Mouse (Mus musculus) A20 (cell line): ENCODE data around the gene Nat9.

Source experiments
- DNase-seq: peaks from one replicate; pipeline ENCODE4 v3.0.0-alpha.2; 2011; ENCODE audit warnings: low read depth, low spot score

Gene Nat9

DNA sequence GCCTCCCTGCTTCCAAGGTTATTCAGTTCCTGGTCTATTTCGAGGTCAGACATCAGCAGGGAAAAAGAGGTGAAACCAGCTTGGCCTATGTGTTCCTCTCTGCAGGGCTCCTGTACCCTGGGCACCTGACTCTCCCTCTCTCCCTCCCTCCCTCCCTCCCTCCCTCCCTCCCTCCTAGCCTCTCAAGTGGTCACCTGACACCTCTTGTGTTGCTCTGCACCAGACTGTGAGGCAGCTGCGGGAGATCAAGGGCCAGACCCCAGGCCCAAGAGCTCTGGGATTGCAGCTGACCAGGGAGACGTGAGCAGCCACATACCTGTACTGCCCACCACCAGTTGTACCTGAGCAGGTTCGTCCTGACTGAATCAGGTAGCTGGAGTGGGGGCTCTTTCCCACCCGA, 27.5 kb upstream of the Nat9 start:
- DNase-seq = no peak

- DNase-seq = no peak
Measured at GRCm38 (mm10) chr11:115212116-115212515, 24.5 kb upstream of the Nat9 start.

DNA sequence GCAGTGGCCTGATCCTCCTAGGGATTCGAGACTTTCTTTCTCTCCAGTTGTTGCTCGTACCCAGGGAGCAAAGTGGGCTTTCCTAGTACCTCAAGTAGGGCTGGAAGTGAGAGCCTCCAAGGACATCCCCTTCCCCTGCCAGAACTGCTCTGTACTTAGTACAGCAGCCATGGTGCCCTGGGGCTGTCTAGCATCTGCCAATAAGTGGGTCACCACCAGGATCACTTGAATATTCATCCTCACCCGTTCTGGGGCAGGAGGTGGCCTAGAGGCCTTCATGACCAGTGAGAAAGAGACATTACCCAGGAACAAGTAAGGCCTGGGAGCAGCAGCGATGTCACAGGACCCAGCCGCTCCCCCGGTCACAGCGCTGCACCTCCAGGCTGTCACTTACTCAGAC, 22.3 kb upstream of the Nat9 start:
- DNase-seq = no peak

DNA sequence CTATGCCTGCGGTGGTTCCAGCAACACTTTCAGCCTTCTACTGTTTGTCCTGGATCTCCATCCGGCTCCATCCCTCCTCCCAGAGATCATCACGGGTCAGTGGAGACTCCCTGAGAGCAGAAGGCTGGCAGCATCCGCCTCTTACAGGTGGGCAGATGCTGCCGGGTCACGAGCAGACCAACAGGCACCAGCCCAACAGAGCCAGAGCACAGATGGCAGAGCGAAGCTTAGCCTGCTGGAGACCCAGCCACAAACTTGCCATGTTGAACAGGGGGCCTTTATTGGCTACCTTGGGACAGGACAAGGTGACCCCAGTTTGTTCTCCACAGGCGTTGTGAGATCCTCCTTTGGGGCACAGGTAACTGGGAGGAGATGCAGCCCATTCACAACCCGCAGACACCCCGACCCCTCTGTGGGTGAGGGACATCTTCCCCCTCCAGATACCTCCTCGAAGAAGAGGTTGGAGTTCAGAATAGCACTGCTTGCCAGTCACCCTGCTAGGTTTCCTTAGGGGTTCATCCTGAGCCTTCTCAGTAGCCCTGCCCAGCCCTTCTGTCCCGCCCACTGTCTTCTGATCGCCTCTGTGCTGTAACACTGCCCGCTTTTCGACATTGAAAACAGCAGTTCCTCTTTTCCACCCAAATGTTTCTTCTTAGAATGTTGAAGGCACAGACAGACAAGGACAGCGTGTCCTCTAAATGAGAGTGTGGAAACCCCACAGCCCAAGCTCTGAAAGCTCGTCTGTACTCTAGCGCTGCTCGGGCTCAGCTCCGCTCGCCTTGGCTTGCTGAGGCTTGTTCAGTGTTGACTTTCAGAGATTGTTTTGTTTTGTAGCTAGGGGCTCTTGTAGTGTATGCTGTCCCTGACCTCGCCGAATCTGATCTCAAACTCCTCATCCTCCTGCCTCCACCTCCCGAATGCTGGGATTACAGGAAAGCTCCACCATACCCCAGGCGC, 21.4 kb upstream of the Nat9 start:
- peak; percentile 42 for DNase-seq

DNA sequence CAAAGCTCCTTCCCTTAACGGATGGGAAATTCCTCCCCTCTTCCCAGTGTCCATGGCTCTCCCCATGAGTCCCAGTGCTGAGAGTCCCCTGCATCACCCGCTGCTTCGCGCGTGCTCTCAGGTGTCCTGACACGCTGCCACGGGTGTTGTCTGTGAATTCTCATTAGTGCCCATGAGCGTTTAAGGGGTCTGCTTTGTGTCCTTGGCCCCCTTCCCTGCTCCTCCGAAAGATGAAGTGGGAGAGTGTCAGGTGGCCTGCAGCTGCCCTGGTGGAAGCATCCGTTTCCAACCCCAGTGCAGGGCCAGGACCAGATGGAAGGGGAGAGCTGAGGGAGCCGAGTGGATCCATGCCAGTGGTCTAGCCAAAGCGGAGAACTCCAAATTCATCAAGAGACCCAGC, 20.5 kb upstream of the Nat9 start:
- no peak for DNase-seq

DNA sequence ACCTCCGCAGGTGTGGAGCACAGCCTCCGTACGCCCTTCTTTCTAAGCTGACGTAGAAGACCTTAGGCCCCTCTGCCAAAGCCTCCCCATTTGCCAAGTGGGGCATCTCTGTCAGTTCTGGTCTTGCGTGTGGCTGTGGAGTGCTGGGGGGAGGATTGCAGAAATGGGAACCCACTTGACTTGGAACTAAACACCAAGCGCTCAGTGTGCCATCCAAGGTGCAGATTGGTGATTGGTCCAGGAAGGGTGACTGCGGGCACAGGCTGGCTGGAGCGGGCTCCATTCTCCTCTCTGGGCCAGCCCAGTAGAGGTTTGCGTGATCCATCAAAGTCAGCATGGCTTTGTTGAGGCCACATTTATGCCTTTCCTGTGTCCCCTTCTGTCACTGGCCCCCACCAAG, 15.1 kb upstream of the Nat9 start:
- no peak for DNase-seq

DNA sequence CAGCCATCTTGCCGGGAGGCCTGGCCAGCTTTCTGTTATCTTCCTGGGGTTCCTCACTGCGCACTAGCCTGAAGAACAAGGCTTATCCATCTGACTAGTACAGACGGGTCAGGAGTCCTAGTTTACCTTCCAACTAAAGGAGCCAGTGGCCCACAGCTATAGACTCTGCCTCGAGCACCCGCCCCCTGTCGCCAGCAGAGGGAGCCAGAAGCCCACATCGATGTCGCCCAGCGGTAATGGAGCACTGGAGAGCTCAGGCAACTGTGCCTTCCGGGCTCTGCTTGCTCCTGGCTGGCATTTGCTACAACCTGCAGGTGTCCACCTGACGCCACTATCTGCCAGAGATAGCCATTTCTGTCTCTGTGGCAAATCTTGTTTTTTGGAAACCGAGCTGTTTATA, 14.7 kb upstream of the Nat9 start:
- DNase-seq = peak; percentile 70

- DNase-seq = no peak
Measured at GRCm38 (mm10) chr11:115200520-115200919, 12.9 kb upstream of the Nat9 start.

DNA sequence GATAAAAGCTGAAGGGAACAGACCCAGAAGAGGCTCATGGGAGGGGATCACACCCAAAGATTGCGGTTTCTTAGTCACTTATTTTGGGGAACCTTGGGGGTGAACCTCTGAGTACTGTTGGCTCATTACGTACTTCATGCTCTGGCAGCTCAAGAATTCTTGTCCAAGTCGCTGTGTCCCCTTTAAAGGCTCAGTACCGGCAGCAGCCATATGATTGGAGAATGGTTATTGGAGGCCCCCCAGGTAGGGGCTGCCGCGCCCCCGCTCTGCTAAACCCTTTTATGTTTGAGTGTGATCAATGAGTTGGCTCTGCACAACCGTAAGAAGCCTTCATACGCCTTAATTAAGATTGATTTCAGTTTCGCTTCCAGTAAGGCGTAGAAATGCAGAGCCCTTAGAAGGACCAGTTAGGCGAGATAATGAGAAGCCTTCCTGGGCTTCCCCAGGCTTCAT, 11.3 kb upstream of the Nat9 start:
- peak; percentile 84 for DNase-seq

DNA sequence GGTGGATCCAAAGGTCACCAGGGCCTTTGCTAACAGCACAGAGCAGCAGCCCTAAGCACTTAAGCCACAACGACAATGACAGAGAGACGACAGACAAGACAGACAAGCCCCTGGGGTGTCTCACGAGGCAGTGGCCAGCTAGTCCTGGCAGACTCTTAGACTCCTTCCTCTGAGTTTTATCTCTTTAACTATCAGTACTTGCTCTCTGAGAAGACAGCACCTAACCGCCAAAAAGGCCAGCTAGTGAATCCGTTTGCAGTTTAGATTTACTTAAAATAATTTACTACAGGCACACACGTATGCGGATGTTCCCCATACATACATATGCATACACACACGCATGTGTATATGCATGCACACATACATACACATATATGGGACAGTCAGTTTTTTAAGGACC, 9.9 kb upstream of the Nat9 start:
- DNase-seq = no peak

DNA sequence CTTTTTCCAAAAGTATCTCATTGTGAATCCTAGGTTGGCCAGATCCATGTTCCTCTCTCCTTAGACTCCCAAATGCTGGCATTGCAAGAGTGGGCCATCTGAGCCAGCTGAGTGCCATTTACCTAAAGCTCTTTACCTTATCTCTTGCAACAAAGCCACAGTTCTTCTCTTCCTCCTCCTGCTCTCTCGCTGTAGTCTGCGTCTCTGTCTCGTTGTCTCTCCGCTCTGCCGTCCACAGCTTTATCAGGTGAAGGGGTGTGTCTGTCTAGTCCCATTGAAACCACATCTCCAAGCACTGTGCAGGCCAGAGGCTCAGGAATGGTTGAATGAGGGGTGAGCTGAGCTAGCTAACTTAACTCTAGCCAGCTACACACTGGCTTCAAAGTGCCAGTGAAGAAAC, 8.3 kb upstream of the Nat9 start:
- DNase-seq = no peak

- no peak for DNase-seq
Measured at GRCm38 (mm10) chr11:115194693-115195092, 7.0 kb upstream of the Nat9 start.

GRCm38 (mm10) chr11:115192180-115192579, 4.5 kb upstream of the Nat9 start:
- DNase-seq = no peak

DNA sequence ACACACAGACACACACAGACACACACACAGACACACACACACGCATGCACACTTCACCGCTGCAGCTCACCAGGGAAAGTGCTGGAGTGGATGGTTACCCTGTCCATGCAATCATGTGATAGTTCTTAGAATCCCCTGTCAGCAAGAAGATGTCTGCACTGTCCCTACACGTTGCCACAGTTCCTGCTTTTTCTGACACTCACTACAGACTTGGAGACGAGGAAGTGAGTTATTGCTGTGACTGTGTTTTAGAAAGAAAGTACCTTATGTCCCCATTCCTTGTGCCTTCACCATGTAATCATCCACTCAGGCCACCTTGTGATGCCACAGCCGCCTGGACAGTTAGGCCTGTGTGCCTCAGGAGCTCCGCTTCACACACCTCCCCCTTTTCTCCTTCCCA, 1.6 kb upstream of the Nat9 start:
- no peak for DNase-seq

DNA sequence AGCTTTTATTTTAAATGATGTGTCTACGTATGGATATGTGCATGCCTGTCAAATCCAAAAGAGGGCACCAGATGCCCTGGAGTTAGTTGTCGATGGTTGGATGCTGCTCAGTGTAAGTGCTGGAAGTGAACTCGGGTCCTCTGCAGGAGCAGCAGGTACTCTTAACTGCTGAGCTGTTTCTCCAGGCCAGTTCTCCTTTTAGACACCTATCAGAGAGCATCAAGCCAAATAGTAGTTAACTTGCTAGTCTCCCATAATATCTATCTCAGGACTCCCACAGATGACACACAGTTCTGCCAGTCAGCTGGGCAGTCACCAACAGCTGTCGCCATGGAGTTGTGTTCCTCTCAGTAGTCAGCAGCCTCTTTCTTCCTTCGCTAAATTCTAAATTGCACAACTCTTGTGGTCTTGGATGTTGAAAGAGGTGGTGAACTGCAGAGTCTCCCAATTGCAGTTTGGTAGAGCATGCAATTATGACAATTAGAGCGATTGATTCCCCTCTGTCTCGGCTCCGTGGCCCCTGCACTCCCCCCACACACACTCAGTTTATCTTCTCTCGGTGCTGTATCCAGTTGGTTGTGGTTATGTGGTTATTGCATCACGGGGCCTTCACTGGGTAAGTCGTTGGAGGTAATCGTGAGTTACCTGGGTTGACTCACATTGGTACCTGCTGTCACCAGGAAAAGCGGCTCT, 1.0 kb upstream of the Nat9 start:
- DNase-seq = peak; percentile 19

GRCm38 (mm10) chr11:115187224-115187639, 427 bp downstream of the Nat9 start, which contains the start of gene Tmem104:
Gene Tmem104 (plus strand): TSS chr11:115187487.
- peak; percentile 99 for DNase-seq

GRCm38 (mm10) chr11:115184973-115185372, 2.7 kb downstream of the Nat9 start:
- DNase-seq = no peak

GRCm38 (mm10) chr11:115181913-115182638, 5.6 kb downstream of the Nat9 start:
- DNase-seq = peak; percentile 74

DNA sequence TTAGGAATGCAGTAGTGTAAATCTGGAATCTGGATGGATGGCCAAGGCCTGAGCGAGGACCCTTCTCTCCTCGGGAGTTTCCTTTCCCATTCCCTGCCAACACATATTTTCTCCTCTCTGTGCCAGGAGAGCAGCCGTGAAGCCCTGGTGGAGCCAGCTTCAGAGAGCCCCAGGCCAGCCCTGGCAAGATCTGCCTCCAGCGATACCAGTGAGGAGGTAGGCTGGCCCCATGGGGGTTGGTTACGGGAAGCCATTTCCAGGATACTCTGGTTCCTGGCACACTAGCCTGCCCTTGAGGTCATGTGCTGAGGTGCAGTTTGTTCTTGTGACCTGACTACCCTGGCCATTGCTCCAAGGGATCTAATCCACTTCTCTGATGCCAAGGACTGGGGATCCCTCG, 7.8 kb downstream of the Nat9 start:
- DNase-seq = no peak

GRCm38 (mm10) chr11:115179191-115179590, 8.5 kb downstream of the Nat9 start:
- DNase-seq = no peak

GRCm38 (mm10) chr11:115178766-115179165, 8.9 kb downstream of the Nat9 start:
- no peak for DNase-seq

DNA sequence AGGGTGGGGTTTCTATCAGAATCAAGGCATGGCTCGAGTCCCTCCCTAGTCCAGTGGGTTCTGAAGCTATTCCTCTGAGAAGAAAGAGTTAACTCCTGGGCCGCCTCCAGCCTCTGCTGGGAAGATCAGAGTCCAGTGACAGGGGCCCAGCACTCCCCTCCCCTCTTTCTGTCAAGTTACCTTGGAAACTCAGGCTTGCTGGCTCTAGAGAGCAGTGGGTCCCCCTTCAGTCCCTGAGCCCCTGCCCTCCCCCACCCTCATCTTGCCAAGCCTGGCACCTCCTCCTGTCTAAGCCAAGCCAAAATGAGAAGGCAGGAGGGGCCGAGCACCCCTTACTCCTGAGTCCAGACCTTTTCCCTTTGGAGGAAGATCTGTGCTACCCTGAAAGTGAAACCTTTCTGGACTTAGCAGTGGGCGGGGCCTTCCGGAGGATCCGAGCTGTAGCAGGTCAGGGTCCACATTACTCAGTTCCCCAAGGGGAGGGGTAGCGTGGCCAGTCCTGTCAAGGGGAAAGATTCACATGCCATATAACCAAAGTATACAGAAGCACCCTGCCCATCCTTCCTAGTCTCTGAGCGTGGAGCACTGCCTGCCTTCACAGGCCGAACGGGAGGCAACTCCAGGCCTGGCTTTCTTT, 10.0 kb downstream of the Nat9 start:
- no peak for DNase-seq
